Mouse (Mus musculus) limb, embryonic 14.5 days (tissue): ENCODE data around the gene 4930412O13Rik. TPM values are rescaled to one million over a fixed set of nuclear protein-coding genes. Genes with fewer than 3 reads are reported as not detected.

Source experiments
- ATAC-seq: fragments of 200-750 bp; cut with Nextera tagmentation; 2 replicates; pipeline ENCODE4 v1.8.0; 2017; ENCODE audit warnings: low read depth, moderate number of reproducible peaks, moderate TSS enrichment; ENCODE audit not compliant: low FRiP score
- DNase-seq: peaks from one replicate; pipeline ENCODE4 v3.0.0-alpha.2; 2015; ENCODE audit warnings: low spot score
- H3K27ac ChIP-seq: fragments of 300-500 bp; sonication (generic); replicated peaks from 2 replicates; pipeline ENCODE4 v1.5.1; 2014; ENCODE audit warnings: low read depth, mild to moderate bottlenecking, low read length, moderate library complexity, mixed read lengths
- H3K27me3 ChIP-seq: fragments of 300-500 bp; sonication (generic); 2 replicates; pipeline ENCODE4 v1.6.1; 2014; ENCODE audit warnings: low read length, mixed read lengths; ENCODE audit not compliant: control insufficient read depth, insufficient read depth
- H3K36me3 ChIP-seq: fragments of 300-500 bp; sonication (generic); 2 replicates; pipeline ENCODE4 v1.6.1; 2014; ENCODE audit warnings: mild to moderate bottlenecking, low read length, moderate library complexity, mixed read lengths; ENCODE audit not compliant: control insufficient read depth, insufficient read depth
- H3K4me1 ChIP-seq: fragments of 300-500 bp; sonication (generic); 2 replicates; pipeline ENCODE4 v1.6.1; 2014; ENCODE audit warnings: antibody characterized with exemption, low read length, mixed read lengths; ENCODE audit not compliant: control insufficient read depth, insufficient read depth
- H3K4me2 ChIP-seq: fragments of 300-500 bp; sonication (generic); replicated peaks from 2 replicates; pipeline ENCODE4 v1.6.1; 2014; ENCODE audit warnings: low read depth, mild to moderate bottlenecking, low read length, moderate library complexity; ENCODE audit not compliant: severe bottlenecking
- H3K4me3 ChIP-seq: fragments of 300-500 bp; sonication (generic); replicated peaks from 2 replicates; pipeline ENCODE4 v1.5.1; 2014; ENCODE audit warnings: low read length
- H3K9ac ChIP-seq: fragments of 300-500 bp; sonication (generic); 2 replicates; pipeline ENCODE4 v1.6.1; 2014; ENCODE audit warnings: mild to moderate bottlenecking, low read depth, low read length, moderate library complexity; ENCODE audit not compliant: severe bottlenecking
- H3K9me3 ChIP-seq: fragments of 300-500 bp; sonication (generic); 2 replicates; pipeline ENCODE4 v1.6.1; 2016; ENCODE audit warnings: low read length; ENCODE audit not compliant: control insufficient read depth
- POLR2A ChIP-seq: fragments of 200-500 bp; IDR thresholded peaks from 2 replicates; pipeline ENCODE4 v1.8.0; 2012; ENCODE audit warnings: inconsistent platforms, mild to moderate bottlenecking, moderate library complexity, borderline replicate concordance; ENCODE audit not compliant: insufficient read depth, insufficient read length; ENCODE audit errors: extremely low read depth
- WGBS: fragments of 180-500 bp; shearing (Covaris S2); extraction: QIAGEN DNeasy Blood & Tissue Kit; methylation state at CpG from one replicate; pipeline ENCODE4 v1.1.7; 2014; 5-methylcytosine and 5-hydroxymethylcytosine counted together
- polyA plus RNA-seq, 2 experiments: library from polyadenylated mRNA; depleted of rRNA in 1 of 2; stranded (reverse) in 1 of 2; unstranded in 1 of 2; fragments of >200 nt; fragmentation: Nextera tagmentation in 1 of 2; extraction: Ambion mirVana in 1 of 2; gene quantifications; 2 replicates each; pipeline versions ENCODE4 v1.2.1 to v1.2.3; 2012 to 2014

Gene 4930412O13Rik
- polyA plus RNA-seq, 2 experiments = 0.64 TPM; not detected in 1

DNA sequence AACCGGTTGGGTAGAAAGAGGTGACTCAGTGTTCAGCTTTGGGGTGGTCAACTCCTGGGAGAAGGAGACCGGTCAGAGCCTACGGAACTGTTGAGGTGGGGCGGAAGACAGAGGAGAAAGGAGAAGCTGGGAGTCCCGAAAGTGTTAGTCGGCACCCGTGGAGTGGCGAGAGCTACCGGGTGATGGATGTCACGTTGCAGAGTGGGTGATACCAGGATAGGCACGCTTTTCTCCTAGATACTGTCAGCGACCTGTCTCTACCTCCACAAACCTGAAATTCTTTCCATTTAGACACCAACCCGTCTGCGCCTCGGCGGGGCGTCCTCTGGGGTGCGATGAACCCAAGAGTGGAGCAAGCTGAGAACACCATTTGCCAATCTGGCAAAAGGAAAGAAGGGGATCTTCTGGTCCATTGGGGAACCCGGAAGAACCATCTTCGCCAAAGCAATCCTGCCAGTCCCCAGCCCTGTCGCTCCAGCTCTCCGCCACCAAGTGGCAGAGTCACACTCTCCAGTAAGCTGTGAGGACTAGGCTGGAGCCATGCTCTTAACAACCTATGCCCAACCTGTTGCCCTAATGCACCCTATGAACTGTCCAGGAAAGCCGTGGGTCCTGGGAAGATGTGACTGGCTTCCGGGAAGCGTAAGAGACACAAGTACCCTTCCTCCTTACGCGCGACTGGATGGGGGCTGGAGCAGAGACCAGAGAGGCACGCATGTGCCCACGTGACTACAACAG lies 8.0 kb downstream of the 4930412O13Rik start, which contains the start of gene 9230102O04Rik:
Gene 9230102O04Rik, minus strand, starts transcription at position 628 of the 738 bp plus-strand sequence.
- peak within 1 kb of the TSS; percentile 25; the same call in 1 of the 2 replicates for H3K4me2 ChIP-seq
- no peaks in the 10 kb centered on the region for H3K36me3 ChIP-seq
- 1% methylated on average over 30 of the region's 30 CpGs for WGBS
- no peak within 1 kb of the TSS for H3K27ac ChIP-seq
- no peaks in the 10 kb centered on the region for H3K9me3 ChIP-seq
- 0 out of 2 replicates have a peak, but pooled peaks cover 2% of the 10 kb centered on the region for H3K4me1 ChIP-seq
- no peak for DNase-seq
- H3K9ac ChIP-seq = no peak within 1 kb of the TSS
- no peak for TF ChIP-seq POLR2A
- ATAC-seq = no peak
- peak within 1 kb of the TSS; percentile 8; the same call in 1 of the 2 replicates for H3K4me3 ChIP-seq
- peaks cover 94% of the 10 kb centered on the region for H3K27me3 ChIP-seq

DNA sequence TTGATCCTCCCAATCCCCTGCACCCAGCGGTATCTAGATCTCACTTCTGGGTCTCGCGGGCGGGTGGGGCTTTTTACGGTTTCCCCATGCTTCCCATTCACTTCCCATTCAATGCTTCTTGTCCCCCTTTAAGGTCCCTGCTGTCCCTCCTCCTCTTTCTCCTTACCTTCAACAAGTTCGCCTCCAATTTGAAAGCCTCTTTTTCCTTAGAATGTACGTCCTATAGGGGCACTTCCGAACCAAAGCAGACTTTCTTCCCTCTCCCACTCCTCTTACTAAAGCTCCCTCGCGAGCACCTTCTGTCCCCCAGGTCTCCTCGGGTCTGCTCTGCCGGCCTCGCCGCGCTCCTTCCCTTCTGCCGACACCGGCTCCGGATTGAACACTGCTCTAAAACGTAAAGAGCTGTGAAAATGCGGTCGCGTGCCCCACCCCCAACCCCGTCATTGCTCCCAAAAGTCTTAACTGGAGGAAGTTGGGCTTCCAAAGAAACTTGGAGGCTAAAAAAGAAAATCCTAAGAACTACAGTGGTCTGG lies 8.7 kb downstream of the 4930412O13Rik start, which contains the start of gene Gata3:
Gene Gata3, minus strand, starts transcription at position 384 of the 533 bp plus-strand sequence.
- Histone ChIP-seq H3K36me3 (no peaks in the 10 kb centered on the region), H3K4me1 (0 out of 2 replicates have a peak, but pooled peaks cover 2% of the 10 kb centered on the region), H3K9ac (no peak within 1 kb of the TSS), H3K4me3 (peak within 1 kb of the TSS; percentile 8; the same call in 1 of the 2 replicates), H3K27me3 (peaks cover 94% of the 10 kb centered on the region), H3K9me3 (no peaks in the 10 kb centered on the region), H3K27ac (no peak within 1 kb of the TSS), H3K4me2 (peak within 1 kb of the TSS; percentile 25; the same call in 1 of the 2 replicates)
- ATAC-seq (no peak), DNase-seq (no peak)
- TF ChIP-seq POLR2A = no peak
- 0% methylated on average over 23 of the region's 23 CpGs for WGBS

DNA sequence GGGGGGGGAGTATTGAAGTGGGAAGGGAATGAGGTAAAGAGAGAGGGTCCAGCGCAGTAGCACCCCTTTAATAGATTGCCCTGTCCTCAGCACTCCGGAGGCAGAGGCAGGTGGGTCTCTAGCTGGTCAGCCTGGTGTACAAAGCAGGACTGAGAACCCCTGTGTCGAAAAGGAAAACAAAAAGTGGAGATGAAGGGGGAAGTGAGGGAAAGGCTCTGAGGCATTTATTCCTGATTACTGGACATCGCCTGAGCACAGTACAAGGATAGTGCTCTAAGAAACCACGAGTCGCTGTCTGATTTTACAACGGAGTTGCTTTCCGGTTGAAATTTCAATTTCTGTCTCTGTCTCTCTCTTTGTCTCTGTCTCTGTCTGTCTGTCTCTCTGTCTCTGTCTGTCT lies 9.2 kb downstream of the 4930412O13Rik start:
- 0 out of 2 replicates have a peak, but pooled peaks cover 2% of the 10 kb centered on the region for H3K4me1 ChIP-seq
- H3K27me3 ChIP-seq = peaks cover 94% of the 10 kb centered on the region
- H3K9me3 ChIP-seq = no peaks in the 10 kb centered on the region
- ATAC-seq = no peak
- no peak for DNase-seq
- 3% methylated on average over 8 of the region's 8 CpGs for WGBS
- no peak overlapping the region for H3K4me3 ChIP-seq
- no peak for TF ChIP-seq POLR2A
- no peaks in the 10 kb centered on the region for H3K36me3 ChIP-seq
- H3K9ac ChIP-seq = no peak overlapping the region
- no peak overlapping the region for H3K27ac ChIP-seq
- no peak overlapping the region for H3K4me2 ChIP-seq

DNA sequence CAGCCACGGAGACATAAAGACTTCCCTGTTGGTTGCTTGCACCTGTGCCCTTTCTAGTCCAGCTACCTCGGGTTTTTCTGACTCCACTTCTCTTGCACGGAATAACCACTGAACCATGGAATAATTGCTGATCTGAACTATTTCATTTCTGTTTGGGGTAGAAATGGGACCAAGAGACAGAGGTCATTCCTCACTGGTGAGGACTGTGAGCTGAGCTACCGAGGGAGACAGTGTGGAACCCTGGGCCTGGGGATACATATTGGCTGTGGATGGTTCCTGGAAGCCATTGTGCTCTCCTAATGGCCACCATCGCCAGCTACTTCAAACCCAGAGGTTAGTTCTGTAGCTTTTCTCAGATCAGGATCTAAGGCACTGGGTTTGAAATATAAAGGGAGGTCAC lies 9.9 kb downstream of the 4930412O13Rik start:
- DNase-seq (no peak), ATAC-seq (no peak)
- Histone ChIP-seq H3K27me3 (peaks cover 94% of the 10 kb centered on the region), H3K27ac (no peak overlapping the region), H3K4me3 (no peak overlapping the region), H3K4me2 (no peak overlapping the region), H3K36me3 (no peaks in the 10 kb centered on the region), H3K4me1 (0 out of 2 replicates have a peak, but pooled peaks cover 2% of the 10 kb centered on the region), H3K9me3 (no peaks in the 10 kb centered on the region), H3K9ac (no peak overlapping the region)
- no peak for TF ChIP-seq POLR2A
- 2% methylated on average over 5 of the region's 5 CpGs for WGBS

DNA sequence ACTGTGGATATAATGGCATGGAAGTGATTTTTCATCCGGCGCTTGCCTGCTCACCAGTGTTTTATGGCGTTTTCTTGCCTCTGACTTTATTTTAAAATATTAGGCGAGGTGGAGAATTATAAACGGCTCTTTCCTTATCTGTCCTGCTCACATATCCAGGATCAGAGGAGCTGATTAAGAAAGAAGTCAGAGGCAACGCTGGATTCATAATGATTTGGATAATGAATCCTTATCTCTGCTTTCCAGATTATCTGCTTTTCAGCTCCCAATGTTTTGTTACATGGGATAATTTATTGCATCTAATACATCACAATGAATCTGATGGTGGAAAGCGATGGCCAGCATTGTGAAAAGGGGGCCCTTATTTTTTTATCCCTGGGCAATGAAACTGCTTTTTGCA lies 11.5 kb downstream of the 4930412O13Rik start:
- ATAC-seq (no peak), DNase-seq (no peak)
- H3K9me3 ChIP-seq = no peaks in the 10 kb centered on the region
- TF ChIP-seq POLR2A = no peak
- 0 out of 2 replicates have a peak, but pooled peaks cover 2% of the 10 kb centered on the region for H3K4me1 ChIP-seq
- H3K4me2 ChIP-seq = no peak overlapping the region
- no peak overlapping the region for H3K4me3 ChIP-seq
- H3K9ac ChIP-seq = no peak overlapping the region
- no peak overlapping the region for H3K27ac ChIP-seq
- WGBS = 1% methylated on average over 7 of the region's 7 CpGs
- no peaks in the 10 kb centered on the region for H3K36me3 ChIP-seq
- peaks cover 95% of the 10 kb centered on the region for H3K27me3 ChIP-seq
